Mouse (Mus musculus) neural tube, embryonic 13.5 days (tissue): ENCODE measurements around the gene Pdzd7. TPM values are rescaled to one million over a fixed set of nuclear protein-coding genes. Genes with fewer than 3 reads are reported as not detected.

ENCODE experiments used
- ATAC-seq: fragments of 200-750 bp; cut with Nextera tagmentation; 2 replicates; pipeline ENCODE4 v1.8.0; 2017; ENCODE audit warnings: low read depth, mild to moderate bottlenecking, moderate TSS enrichment, moderate library complexity
- H3K27ac ChIP-seq: fragments of 300-500 bp; sonication (generic); replicated peaks from 2 replicates; pipeline ENCODE4 v1.5.1; 2015; ENCODE audit warnings: moderate library complexity, mild to moderate bottlenecking, inconsistent platforms
- H3K27me3 ChIP-seq: fragments of 300-500 bp; sonication (generic); 2 replicates; pipeline ENCODE4 v1.6.1; 2015; ENCODE audit warnings: mild to moderate bottlenecking, inconsistent platforms
- H3K36me3 ChIP-seq: fragments of 300-500 bp; sonication (generic); 2 replicates; pipeline ENCODE4 v1.6.1; 2015; ENCODE audit warnings: mild to moderate bottlenecking, inconsistent platforms
- H3K4me1 ChIP-seq: fragments of 300-500 bp; sonication (generic); replicated peaks from 2 replicates; pipeline ENCODE4 v1.6.1; 2015; ENCODE audit warnings: inconsistent platforms
- H3K4me2 ChIP-seq: fragments of 300-500 bp; sonication (generic); 2 replicates; pipeline ENCODE4 v1.6.1; 2015; ENCODE audit warnings: inconsistent platforms, mild to moderate bottlenecking, moderate library complexity
- H3K4me3 ChIP-seq: fragments of 300-500 bp; sonication (generic); 2 replicates; pipeline ENCODE4 v1.5.1; 2015; ENCODE audit warnings: mild to moderate bottlenecking, inconsistent platforms
- H3K9ac ChIP-seq: fragments of 300-500 bp; sonication (generic); 2 replicates; pipeline ENCODE4 v1.6.1; 2015; ENCODE audit warnings: moderate library complexity, mild to moderate bottlenecking, inconsistent platforms
- H3K9me3 ChIP-seq: fragments of 300-500 bp; sonication (generic); 2 replicates; pipeline ENCODE4 v1.6.1; 2016; ENCODE audit warnings: inconsistent platforms
- WGBS: fragments of 180-500 bp; shearing (Covaris S2); methylation state at CpG from one replicate; pipeline ENCODE4 v1.1.7; 2015; 5-methylcytosine and 5-hydroxymethylcytosine counted together
- polyA plus RNA-seq: library from polyadenylated mRNA; unstranded; fragments of >200 nt; fragmentation: Nextera tagmentation; extraction: Ambion mirVana; gene quantifications from 2 replicates; pipeline ENCODE4 v1.2.1, GENCODE M21; 2015

The Pdzd7 gene
- polyA plus RNA-seq, 1 experiment from 2014 or later: 1.4 TPM

DNA sequence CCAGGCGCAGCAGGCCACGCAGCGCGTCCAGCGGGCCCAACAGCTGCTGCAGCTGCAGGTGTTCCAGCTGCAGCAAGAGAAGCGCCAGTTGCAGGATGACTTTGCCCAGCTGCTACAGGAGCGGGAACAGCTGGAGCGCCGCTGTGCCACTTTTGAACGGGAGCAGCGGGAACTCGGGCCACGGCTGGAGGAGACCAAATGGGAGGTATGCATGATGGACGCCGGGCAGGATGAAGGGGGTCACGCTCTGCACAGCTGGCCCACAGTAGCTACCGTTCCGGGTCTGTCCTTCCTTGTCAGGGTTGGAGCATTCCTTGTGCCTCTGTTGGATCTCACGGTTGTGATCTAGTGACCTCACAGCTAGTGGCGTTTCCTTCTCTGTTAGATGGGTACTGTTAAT, 20.7 kb downstream of the Pdzd7 start:
- H3K27ac ChIP-seq: no peak overlapping the region
- no peak overlapping the region for H3K4me2 ChIP-seq
- H3K4me3 ChIP-seq: no peak overlapping the region
- ATAC-seq: no peak
- peaks cover 48% of the 10 kb centered on the region for H3K4me1 ChIP-seq
- H3K27me3 ChIP-seq: no peaks in the 10 kb centered on the region
- no peak overlapping the region for H3K9ac ChIP-seq
- H3K9me3 ChIP-seq: no peaks in the 10 kb centered on the region
- WGBS: 85% methylated on average over 20 of the region's 20 CpGs
- H3K36me3 ChIP-seq: peaks cover 59% of the 10 kb centered on the region

DNA sequence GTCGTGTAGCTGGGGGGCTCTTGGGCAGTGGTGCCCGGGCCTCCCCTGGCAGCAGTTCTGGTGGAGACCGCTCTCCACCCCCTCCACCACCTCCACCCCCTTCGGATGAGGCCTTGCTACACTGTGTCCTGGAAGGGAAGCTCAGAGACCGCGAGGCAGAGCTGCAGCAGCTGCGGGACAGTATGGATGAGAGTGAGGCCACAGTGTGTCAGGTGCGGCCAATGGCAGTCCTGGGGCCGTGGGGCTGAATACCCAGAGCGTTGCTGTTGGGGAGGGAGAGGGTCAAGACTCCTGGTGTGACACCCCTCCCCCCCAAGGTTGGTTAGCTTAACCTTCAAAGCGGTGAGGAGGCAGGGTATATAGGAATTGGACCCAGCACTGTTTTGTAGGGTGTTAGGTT, 21.5 kb downstream of the Pdzd7 start:
- H3K4me3 ChIP-seq: no peak overlapping the region
- H3K4me2 ChIP-seq: no peak overlapping the region
- H3K27ac ChIP-seq: 0 out of 2 replicates have a peak overlapping the region, but pooled peaks have one; percentile 23
- H3K9ac ChIP-seq: no peak overlapping the region
- H3K4me1 ChIP-seq: peaks cover 56% of the 10 kb centered on the region
- peaks cover 59% of the 10 kb centered on the region for H3K36me3 ChIP-seq
- 81% methylated on average over 11 of the region's 11 CpGs for WGBS
- no peaks in the 10 kb centered on the region for H3K27me3 ChIP-seq
- ATAC-seq: no peak
- no peaks in the 10 kb centered on the region for H3K9me3 ChIP-seq

DNA sequence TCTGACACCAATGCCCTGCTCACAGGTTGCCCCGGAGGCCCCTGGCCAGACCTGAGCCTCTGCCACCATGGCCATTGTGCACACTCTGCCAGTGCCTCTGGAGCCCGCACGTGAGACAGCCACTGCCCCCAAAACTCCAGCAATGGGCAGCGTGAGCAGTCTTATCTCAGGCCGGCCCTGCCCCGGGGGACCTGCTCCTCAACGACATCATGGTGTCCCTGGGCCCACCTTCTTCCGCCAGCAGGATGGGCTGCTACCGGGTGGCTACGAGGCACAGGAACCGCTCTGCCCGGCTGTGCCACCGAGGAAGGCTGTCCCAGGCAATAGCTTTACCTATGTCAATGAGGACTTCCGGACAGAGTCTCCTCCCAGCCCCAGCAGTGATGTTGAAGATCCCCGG, 24.2 kb downstream of the Pdzd7 start:
- WGBS: 92% methylated on average over 15 of the region's 15 CpGs
- H3K9me3 ChIP-seq: no peaks in the 10 kb centered on the region
- no peaks in the 10 kb centered on the region for H3K27me3 ChIP-seq
- H3K4me3 ChIP-seq: no peak overlapping the region
- H3K36me3 ChIP-seq: peaks cover 37% of the 10 kb centered on the region
- H3K27ac ChIP-seq: no peak overlapping the region
- H3K4me1 ChIP-seq: peaks cover 58% of the 10 kb centered on the region
- 0 out of 2 replicates have a peak overlapping the region, but pooled peaks have one; percentile 38 for H3K9ac ChIP-seq
- no peak for ATAC-seq
- H3K4me2 ChIP-seq: peak overlapping the region; percentile 21; the same call in 1 of the 2 replicates

DNA sequence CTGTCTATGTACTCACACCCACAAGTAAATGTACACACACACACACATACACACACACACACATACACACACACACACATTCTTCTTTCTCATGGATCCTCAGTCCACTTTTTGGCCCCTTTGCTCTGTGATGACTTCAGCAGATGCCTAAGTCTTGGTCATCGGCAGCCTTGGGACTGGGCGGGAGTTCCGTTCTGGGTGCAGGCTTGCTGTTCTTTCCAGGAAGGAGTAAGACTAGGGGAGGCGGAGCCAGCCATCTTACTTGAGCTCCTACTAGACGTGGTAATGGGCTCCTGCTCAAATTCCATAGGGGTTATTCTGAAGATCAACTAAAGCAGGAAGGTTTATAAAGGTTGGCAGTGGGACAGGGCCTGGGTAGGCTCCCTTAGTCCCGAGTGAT, 25.2 kb downstream of the Pdzd7 start:
- Histone ChIP-seq H3K9ac (peak overlapping the region; percentile 49; the same call in 1 of the 2 replicates), H3K27ac (no peak overlapping the region), H3K36me3 (peaks cover 27% of the 10 kb centered on the region), H3K4me2 (peak overlapping the region; percentile 21), H3K9me3 (no peaks in the 10 kb centered on the region), H3K4me1 (peaks cover 68% of the 10 kb centered on the region), H3K27me3 (no peaks in the 10 kb centered on the region), H3K4me3 (no peak overlapping the region)
- ATAC-seq: no peak
- WGBS: 67% methylated on average over 6 of the region's 6 CpGs

DNA sequence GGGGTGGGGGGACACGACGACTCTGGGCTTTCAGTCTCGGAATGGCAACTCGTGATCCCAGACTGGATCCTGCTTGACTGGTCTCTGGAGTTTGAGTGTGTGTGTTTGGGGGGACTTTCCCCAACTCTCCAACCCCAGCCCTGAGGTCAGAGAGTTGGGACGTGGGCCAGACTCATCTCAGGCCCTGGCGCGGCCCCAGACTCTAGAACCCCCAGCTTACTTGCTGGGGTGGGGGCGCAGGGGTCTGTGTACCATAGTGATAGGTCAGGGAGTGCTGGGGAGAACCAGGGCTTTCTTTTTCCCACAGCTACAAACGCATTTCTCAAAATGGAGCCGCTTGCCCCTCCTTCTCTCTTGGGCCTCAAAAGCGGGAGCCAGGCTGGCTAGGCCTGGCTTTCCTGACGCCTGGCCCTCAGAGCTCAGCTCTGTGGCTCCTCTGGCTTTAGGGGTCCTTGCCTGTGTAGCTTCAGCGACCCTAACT, 27.1 kb downstream of the Pdzd7 start:
- peak overlapping the region; percentile 91 for H3K4me2 ChIP-seq
- H3K27ac ChIP-seq: peak overlapping the region; percentile 98
- no peaks in the 10 kb centered on the region for H3K27me3 ChIP-seq
- peaks cover 12% of the 10 kb centered on the region; the same call in 1 of the 2 replicates for H3K36me3 ChIP-seq
- H3K9ac ChIP-seq: peak overlapping the region; percentile 87
- ATAC-seq: no peak; the same call in 1 of the 2 replicates
- WGBS: under 1% methylated on average over 13 of the region's 13 CpGs
- H3K9me3 ChIP-seq: no peaks in the 10 kb centered on the region
- H3K4me1 ChIP-seq: peaks cover 76% of the 10 kb centered on the region
- H3K4me3 ChIP-seq: peak overlapping the region; percentile 65

DNA sequence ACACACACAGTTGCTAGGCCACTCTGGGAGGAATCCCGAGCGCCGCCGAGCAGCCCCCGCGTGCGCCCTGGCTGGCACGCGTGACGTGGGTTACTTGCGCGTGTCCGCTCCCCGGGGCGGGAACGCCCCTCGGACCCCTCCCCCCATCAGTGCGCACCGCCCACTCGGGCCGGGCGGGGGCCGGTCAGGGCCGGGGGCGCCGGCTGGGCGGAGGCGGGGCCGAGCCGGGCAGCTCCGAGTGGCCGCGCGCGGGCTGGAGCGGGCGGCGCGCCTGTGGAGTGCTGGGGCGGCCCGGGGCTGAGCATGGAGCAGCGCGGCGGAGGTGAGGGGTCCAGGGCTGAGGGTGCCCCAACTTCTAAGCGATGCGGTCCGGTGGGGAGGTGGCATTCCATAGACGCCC, 27.6 kb downstream of the Pdzd7 start:
- H3K27me3 ChIP-seq: no peaks in the 10 kb centered on the region
- ATAC-seq: peak; percentile 71
- peak overlapping the region; percentile 91 for H3K4me2 ChIP-seq
- peak overlapping the region; percentile 87 for H3K9ac ChIP-seq
- WGBS: under 1% methylated on average over 48 of the region's 48 CpGs
- H3K9me3 ChIP-seq: no peaks in the 10 kb centered on the region
- peaks cover 10% of the 10 kb centered on the region; the same call in 1 of the 2 replicates for H3K36me3 ChIP-seq
- peaks cover 76% of the 10 kb centered on the region for H3K4me1 ChIP-seq
- H3K4me3 ChIP-seq: peak overlapping the region; percentile 65
- H3K27ac ChIP-seq: peak overlapping the region; percentile 98

DNA sequence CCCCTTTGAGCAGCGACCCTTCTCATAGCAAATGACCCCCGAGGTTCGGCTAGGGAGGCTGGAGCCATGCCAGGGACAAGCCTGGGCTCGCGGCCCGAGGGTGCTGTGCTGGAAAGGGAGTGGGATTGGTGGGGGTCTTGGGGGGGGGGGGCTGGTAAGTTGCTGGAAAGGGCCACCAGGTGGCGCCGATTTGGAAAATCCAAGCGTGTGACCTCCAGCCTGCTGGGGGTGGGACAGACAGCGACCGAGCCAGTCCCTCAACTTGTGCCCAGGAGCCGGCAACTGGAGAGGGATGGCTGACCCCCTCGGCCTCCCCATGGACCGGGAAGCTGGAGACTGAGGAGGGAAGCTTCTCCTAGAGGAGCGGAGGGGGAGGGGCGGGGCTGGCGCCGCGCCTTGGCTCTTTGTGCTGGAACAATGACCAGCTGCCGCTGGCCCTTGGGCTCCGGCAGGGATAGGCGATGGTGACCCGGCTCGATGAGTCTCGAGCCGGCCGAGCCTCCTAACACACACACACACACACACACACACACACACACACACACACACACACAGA, 28.2 kb downstream of the Pdzd7 start:
- H3K27me3 ChIP-seq: no peaks in the 10 kb centered on the region
- H3K4me3 ChIP-seq: peak overlapping the region; percentile 65
- peak overlapping the region; percentile 98 for H3K27ac ChIP-seq
- peak overlapping the region; percentile 87 for H3K9ac ChIP-seq
- H3K4me2 ChIP-seq: peak overlapping the region; percentile 91
- ATAC-seq: peak; percentile 51
- H3K36me3 ChIP-seq: peaks cover 4% of the 10 kb centered on the region; the same call in 1 of the 2 replicates
- H3K9me3 ChIP-seq: no peaks in the 10 kb centered on the region
- H3K4me1 ChIP-seq: peaks cover 75% of the 10 kb centered on the region
- WGBS: 0% methylated on average over 22 of the region's 27 CpGs

DNA sequence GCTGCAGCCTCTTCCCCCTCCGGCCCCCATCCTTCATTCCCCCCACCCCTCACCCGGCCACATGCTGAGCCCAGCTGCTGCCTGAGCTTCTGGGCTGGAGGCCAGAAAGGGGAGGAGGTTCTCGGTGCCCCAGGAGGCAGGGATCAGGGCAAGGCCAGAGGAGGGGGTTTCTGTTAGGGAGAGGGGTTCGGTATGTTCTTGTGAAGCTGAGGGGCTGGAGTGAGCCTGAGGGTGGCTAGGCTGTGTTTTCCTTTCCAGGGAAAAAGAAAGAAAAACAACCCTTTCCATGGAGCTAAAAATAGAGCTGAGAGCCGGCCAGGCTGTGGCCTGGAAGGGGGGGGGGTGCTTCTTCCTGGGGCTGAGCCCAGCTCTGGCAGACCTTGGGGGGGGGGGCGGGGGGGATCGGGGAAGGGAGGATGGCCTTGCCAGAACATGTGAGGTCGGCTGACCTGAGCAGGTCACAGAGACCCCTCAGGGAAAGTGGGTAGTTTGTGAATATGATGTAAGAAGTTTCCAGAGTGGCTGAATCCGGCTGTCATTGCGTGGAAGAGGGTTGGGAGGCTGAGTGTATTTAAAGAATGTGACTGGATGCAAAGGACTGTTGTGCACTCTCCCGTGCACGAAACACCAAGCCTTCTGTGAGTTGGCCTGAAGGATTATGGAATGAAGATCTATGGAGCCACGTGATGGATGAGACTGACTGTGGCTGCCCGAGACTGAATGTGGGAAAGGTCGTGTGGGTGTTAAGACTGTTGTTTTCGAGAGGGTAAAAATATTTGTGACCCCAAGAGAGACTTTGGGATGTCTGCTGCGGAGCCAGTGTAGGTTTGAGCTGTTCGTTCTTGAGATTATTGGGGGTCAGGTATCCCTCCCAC, 28.9 kb downstream of the Pdzd7 start:
- Histone ChIP-seq H3K4me3 (peak overlapping the region; percentile 65), H3K36me3 (peaks cover 5% of the 10 kb centered on the region), H3K9me3 (no peaks in the 10 kb centered on the region), H3K27ac (peak overlapping the region; percentile 98), H3K4me2 (peak overlapping the region; percentile 91), H3K4me1 (peaks cover 71% of the 10 kb centered on the region), H3K27me3 (no peaks in the 10 kb centered on the region), H3K9ac (peak overlapping the region; percentile 87)
- under 1% methylated on average over 18 of the region's 18 CpGs for WGBS
- ATAC-seq: peak; percentile 30

DNA sequence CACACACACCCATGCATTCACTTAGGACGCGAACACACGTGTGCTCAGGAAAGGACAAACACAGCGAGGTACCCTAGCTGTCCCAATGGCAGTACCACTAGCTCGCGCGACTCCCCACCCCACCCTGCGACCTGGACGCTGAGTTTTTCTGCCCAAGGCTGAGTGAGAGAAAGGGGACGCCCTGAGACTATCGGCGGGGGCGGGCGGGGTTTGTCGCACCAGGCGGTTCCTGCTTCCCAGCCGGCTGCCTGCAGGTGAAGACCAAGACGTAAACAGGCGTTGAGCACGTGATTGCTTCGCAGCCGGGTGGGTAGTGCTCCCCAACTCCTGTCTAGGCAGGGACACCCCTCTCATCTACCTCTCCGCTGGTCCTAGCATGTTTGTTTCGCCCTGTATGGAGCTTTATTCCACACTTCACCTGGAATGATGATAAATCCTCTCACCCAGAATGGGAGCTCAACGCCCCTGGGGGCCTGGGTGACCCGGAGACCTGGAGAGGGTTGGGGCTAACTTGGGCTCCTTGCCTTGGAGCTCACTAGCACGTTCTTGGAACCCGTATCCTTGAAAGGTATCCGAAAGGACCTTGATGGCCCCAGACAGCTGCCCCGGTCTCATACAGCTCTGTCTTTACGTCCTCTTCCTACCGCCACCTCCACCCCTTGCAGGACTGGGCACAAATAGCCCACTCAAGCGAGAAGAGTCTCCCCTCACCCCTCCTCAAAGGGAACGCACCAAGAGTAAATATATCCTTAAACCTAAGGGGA, 29.8 kb downstream of the Pdzd7 start:
- no peaks in the 10 kb centered on the region for H3K9me3 ChIP-seq
- no peaks in the 10 kb centered on the region for H3K27me3 ChIP-seq
- H3K36me3 ChIP-seq: peaks cover 13% of the 10 kb centered on the region
- ATAC-seq: peak; percentile 22; the same call in 1 of the 2 replicates
- WGBS: under 1% methylated on average over 34 of the region's 34 CpGs
- H3K9ac ChIP-seq: peak overlapping the region; percentile 87
- peak overlapping the region; percentile 65 for H3K4me3 ChIP-seq
- H3K4me2 ChIP-seq: peak overlapping the region; percentile 91
- H3K4me1 ChIP-seq: peaks cover 62% of the 10 kb centered on the region
- H3K27ac ChIP-seq: peak overlapping the region; percentile 98

DNA sequence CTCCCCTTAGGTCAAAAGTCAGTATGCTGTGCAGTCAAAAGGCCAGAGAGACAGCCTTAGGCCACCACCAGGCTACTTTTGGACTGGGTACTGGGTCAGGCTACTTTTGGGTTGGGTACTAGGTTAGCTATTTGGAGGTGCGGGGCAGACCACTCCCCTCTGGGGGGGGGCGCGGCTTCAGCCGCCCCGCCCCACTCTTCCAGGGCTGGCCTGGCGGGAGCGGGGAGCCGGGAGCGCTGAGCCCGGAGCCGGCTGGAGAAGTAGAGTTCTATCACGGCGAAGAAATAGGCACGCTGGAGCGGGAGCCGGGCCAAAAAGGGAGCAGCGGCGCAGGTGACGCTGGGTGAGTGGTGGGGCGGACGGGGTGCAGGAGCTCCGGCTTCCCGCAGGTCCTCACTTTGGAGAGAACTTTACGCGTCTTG, 30.5 kb downstream of the Pdzd7 start:
- no peaks in the 10 kb centered on the region for H3K27me3 ChIP-seq
- peak overlapping the region; percentile 91 for H3K4me2 ChIP-seq
- WGBS: under 1% methylated on average over 25 of the region's 25 CpGs
- peaks cover 20% of the 10 kb centered on the region for H3K36me3 ChIP-seq
- H3K4me3 ChIP-seq: peak overlapping the region; percentile 65
- H3K9me3 ChIP-seq: no peaks in the 10 kb centered on the region
- ATAC-seq: no peak
- peak overlapping the region; percentile 87 for H3K9ac ChIP-seq
- peaks cover 55% of the 10 kb centered on the region for H3K4me1 ChIP-seq
- peak overlapping the region; percentile 98 for H3K27ac ChIP-seq

DNA sequence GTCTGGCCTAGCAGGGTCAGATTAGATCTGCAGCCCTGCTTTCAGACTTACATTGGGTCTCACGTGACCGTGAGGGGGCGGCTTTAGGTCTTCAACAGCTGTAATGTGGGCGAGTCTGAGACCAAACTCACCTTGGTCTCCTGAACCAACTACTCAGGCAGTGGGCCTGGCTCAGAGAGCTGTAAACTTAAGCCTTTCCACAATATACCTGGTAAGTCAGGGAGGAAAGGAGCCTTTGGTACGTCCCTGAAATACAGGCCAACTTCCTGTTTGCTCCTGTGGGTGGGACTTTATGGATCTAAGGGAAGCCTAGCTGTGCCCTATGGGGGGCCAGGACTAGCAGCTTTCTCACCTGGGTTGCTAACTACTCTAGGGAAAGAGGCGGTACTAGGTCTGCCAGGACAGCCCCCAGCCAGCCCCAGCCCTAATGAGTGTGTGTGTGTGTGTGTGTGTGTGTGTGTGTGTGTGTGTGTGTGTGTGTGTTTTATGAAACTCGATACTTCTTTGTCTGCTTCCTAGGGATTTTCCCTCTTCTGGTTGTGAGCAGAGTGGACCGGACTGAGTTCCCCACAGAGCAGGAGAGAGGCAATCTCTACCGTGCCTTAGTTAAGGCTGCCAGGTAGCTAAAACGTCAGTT, 31.1 kb downstream of the Pdzd7 start, which contains the start of gene Lzts2:
Gene Lzts2 (plus strand): TSS at position 80 of the 637 bp plus-strand sequence.
- ATAC-seq: no peak
- peak within 1 kb of the TSS; percentile 98 for H3K27ac ChIP-seq
- H3K9me3 ChIP-seq: no peaks in the 10 kb centered on the region

More for the DNA sequence above, 31.1 kb downstream of the Pdzd7 start, which contains the start of gene Lzts2:
- Histone ChIP-seq H3K4me1 (peaks cover 50% of the 10 kb centered on the region), H3K9ac (peak within 1 kb of the TSS; percentile 87), H3K4me2 (peak within 1 kb of the TSS; percentile 91), H3K36me3 (peaks cover 24% of the 10 kb centered on the region), H3K27me3 (no peaks in the 10 kb centered on the region), H3K4me3 (peak within 1 kb of the TSS; percentile 65)
- WGBS: 10% methylated on average over 10 of the region's 10 CpGs
